Mouse (Mus musculus): ENCODE measurements around the gene Hoxa6.

Hoxa6 gene

GRCm38 (mm10) chr6:52164626-52165440 is 43.7 kb downstream of the Hoxa6 start, which contains the start of gene Hoxa2:
TSS of gene Hoxa2 (minus strand) at chr6:52164831.
- DNase-seq (ENCODE audit: low spot score in 2 of 2) = no peak

- no peak for DNase-seq (ENCODE audit: low spot score in 2 of 2)
These were observed 44.4 kb downstream of the Hoxa6 start for GRCm38 (mm10) chr6:52164051-52164625.

- no peak for DNase-seq (ENCODE audit: low spot score in 2 of 2)
These were observed 45.0 kb downstream of the Hoxa6 start for GRCm38 (mm10) chr6:52163366-52164031.

- no peak for DNase-seq (ENCODE audit: low spot score in 2 of 2)
These were observed 45.7 kb downstream of the Hoxa6 start for GRCm38 (mm10) chr6:52162611-52163365.

- DNase-seq (ENCODE audit: low spot score in 2 of 2) = no peak
These were observed 46.5 kb downstream of the Hoxa6 start for GRCm38 (mm10) chr6:52162093-52162380.

- DNase-seq (ENCODE audit: low spot score in 2 of 2) = no peak
These were observed 47.0 kb downstream of the Hoxa6 start for GRCm38 (mm10) chr6:52161336-52162092.

- DNase-seq (ENCODE audit: low spot score in 2 of 2) = no peak
These were observed 47.8 kb downstream of the Hoxa6 start for GRCm38 (mm10) chr6:52160511-52161335.

- DNase-seq (ENCODE audit: low spot score in 2 of 2) = no peak
These were observed 48.5 kb downstream of the Hoxa6 start for GRCm38 (mm10) chr6:52159979-52160378.

- DNase-seq (ENCODE audit: low spot score in 2 of 2) = no peak
These were observed 49.3 kb downstream of the Hoxa6 start for GRCm38 (mm10) chr6:52159164-52159761.

GRCm38 (mm10) chr6:52158276-52159051 is 50.1 kb downstream of the Hoxa6 start, which contains the start of gene Hoxa1:
TSS of gene Hoxa1 (minus strand) at chr6:52158317.
- no peak for DNase-seq (ENCODE audit: low spot score in 2 of 2)

- DNase-seq (ENCODE audit: low spot score in 2 of 2) = no peak
These were observed 50.9 kb downstream of the Hoxa6 start for GRCm38 (mm10) chr6:52157466-52158275.

GRCm38 (mm10) chr6:52156551-52157200 is 51.8 kb downstream of the Hoxa6 start:
- DNase-seq (ENCODE audit: low spot score in 2 of 2) = no peak

All from right cerebral cortex, adult 2 months (tissue).